Mouse (Mus musculus): ENCODE results near the gene Akap8. TPM values are rescaled to one million over a fixed set of nuclear protein-coding genes. Genes with fewer than 3 reads are reported as not detected.

Akap8 gene
- polyA plus RNA-seq, 1 experiment from 2014 or later = 51.6 TPM

DNA sequence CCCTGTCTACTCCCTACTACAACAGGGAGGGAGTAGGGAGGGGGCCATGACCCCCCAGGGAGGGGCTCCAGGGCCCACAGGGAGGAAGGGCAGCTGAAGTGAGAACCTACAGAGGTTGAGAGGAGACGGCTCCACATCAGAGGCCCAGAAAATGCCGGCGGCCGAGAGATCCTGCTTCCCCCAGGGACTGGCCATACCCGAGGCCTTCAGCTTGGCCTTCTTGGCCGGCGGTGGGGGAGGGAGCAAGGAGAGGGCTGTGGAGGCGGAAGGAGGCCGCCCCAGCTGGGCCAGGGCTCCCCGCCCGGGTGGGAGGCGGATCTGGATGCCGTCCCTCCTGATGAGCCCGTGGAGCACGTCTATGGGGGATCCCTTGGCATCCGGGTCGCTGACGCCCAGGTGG, 38.9 kb upstream of the Akap8 start:
- H3K36me3 ChIP-seq (ENCODE audit: control insufficient read depth, insufficient read depth, low read length) = peaks cover 77% of the 10 kb centered on the region
- no peak overlapping the region for H3K4me2 ChIP-seq (ENCODE audit: low read length)
- H3K4me3 ChIP-seq (replicated peaks; ENCODE audit: low read depth, low read length) = no peak overlapping the region
- H3K27me3 ChIP-seq (ENCODE audit: control insufficient read depth, insufficient read depth, low read length) = no peaks in the 10 kb centered on the region
- H3K9ac ChIP-seq (replicated peaks; ENCODE audit: low read length) = no peak overlapping the region
- no peak for DNase-seq
- H3K9me3 ChIP-seq (ENCODE audit: control insufficient read depth, low read length) = no peaks in the 10 kb centered on the region
- no peak for ATAC-seq (ENCODE audit: low FRiP score, low TSS enrichment)
- H3K4me1 ChIP-seq (ENCODE audit: control insufficient read depth, insufficient read depth, low read length) = peaks cover 13% of the 10 kb centered on the region
- H3K27ac ChIP-seq (replicated peaks; ENCODE audit: low read depth, low read length) = no peak overlapping the region
- 85% methylated on average over 18 of the region's 18 CpGs for WGBS

DNA sequence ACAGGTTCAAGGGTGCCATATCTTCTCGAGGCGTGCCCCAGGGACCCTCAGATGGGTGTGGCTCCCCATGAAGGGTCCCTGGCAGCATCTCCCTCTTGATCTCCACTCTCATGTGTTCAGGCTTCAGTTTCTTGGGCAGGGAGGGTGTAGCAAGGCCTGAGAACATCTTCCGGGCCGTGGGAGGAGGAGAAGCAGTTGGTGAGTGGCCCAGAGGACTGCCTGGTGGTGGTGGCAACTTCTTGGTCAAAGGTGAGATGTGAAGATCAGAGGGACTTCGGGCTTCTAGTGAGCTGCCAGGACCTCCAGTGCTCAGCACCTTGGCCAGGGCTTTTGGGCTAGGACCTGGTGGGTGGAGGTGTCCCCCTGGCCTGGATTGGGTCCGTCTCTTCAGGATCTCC, 37.9 kb upstream of the Akap8 start:
- Histone ChIP-seq H3K9ac (replicated peaks; ENCODE audit: low read length) (no peak overlapping the region), H3K4me2 (ENCODE audit: low read length) (no peak overlapping the region), H3K36me3 (ENCODE audit: control insufficient read depth, insufficient read depth, low read length) (peaks cover 87% of the 10 kb centered on the region), H3K4me3 (replicated peaks; ENCODE audit: low read depth, low read length) (no peak overlapping the region), H3K4me1 (ENCODE audit: control insufficient read depth, insufficient read depth, low read length) (peaks cover 10% of the 10 kb centered on the region), H3K27me3 (ENCODE audit: control insufficient read depth, insufficient read depth, low read length) (no peaks in the 10 kb centered on the region), H3K9me3 (ENCODE audit: control insufficient read depth, low read length) (no peaks in the 10 kb centered on the region), H3K27ac (replicated peaks; ENCODE audit: low read depth, low read length) (no peak overlapping the region)
- DNase-seq = no peak
- ATAC-seq (ENCODE audit: low FRiP score, low TSS enrichment) = no peak
- 98% methylated on average over 6 of the region's 6 CpGs for WGBS

DNA sequence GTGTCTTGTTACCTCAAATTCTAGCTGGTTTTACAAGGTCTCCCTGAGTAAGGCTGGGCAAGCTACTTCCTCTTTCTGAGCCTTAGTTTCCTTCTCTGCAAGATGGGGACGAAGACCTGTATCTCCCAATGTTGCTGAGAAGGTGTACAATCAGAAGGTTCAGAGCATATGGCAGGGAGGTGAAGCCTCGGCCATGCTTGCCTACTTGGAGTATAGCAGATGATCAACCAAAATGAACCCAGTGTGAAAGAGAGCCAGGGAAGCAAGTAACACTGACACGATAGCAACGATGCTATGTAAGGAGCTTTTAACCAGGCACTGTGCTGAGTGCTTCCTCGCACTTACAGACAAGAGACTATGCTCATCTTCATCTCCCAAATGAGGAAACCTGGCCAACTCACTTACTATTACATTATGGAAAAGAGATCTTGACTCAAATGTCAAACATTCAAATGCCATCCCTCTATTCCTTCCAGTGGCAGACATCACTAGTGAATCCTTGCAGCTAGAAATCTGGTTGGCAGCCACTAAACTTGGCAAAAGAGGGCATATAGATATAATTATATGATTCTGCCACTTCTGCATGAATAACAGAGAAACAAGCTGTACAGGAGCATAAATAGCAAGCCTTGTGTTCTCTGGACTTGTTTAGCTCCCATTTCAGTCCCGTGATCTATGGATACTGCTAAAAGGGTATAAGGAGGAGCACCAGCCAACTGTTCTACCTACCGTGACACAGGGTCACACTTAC, 37.3 kb upstream of the Akap8 start:
- Histone ChIP-seq H3K27me3 (ENCODE audit: control insufficient read depth, insufficient read depth, low read length) (no peaks in the 10 kb centered on the region), H3K36me3 (ENCODE audit: control insufficient read depth, insufficient read depth, low read length) (peaks cover 87% of the 10 kb centered on the region), H3K9ac (replicated peaks; ENCODE audit: low read length) (no peak overlapping the region), H3K4me1 (ENCODE audit: control insufficient read depth, insufficient read depth, low read length) (peaks cover 9% of the 10 kb centered on the region), H3K4me2 (ENCODE audit: low read length) (no peak overlapping the region), H3K27ac (replicated peaks; ENCODE audit: low read depth, low read length) (no peak overlapping the region), H3K9me3 (ENCODE audit: control insufficient read depth, low read length) (no peaks in the 10 kb centered on the region), H3K4me3 (replicated peaks; ENCODE audit: low read depth, low read length) (no peak overlapping the region)
- 95% methylated on average over 7 of the region's 7 CpGs for WGBS
- ATAC-seq (ENCODE audit: low FRiP score, low TSS enrichment) (no peak), DNase-seq (no peak)

DNA sequence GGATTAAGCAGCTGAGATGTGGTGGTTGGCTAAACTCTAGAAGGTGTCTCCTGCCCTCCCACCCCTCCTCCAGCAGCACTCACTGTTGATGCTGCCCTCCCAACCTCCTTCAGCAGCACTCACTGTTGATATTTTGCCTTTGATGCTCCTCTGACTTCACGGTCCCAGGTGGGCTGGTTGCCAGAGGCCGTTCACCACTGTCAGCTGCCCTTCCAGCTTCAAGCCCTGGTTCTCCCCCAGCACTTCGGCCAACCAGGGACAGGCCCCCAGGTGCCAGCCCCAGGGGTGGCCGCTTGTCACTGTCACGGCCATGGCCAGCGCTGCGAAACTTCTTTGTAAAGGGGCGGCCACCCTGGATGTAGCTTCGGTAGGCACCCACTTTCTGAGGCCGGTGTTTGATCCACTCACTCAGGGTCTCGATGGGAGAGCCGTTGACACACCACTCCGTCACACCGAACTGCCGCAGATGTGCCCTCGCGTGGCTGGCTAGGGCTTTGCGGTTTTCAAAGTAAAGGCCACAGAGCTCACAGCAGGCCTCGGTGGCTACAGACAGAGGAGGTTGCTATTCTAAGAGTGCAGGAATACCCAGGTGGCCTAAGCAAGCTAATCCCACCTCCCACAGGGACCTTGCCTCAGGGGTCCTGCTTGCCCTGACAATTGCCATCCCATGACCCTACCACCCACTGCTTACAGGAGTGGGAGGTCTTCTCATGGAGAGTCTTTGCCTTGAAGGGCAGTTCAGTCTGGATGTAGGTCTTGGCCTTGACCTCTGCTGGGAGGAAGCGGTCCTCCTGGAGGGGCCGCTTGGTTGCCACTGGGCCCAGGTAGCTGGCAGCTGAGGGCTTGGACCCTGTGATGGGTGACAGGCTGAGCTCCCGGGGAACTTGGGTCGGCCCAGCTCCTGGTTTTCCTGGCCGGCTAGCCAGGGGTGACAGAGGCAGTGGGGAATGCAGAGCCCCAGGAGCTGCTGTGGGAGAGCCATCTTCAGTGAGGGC, 36.0 kb upstream of the Akap8 start:
- DNase-seq (no peak), ATAC-seq (ENCODE audit: low FRiP score, low TSS enrichment) (no peak)
- Histone ChIP-seq H3K4me2 (ENCODE audit: low read length) (no peak overlapping the region), H3K9me3 (ENCODE audit: control insufficient read depth, low read length) (no peaks in the 10 kb centered on the region), H3K4me3 (replicated peaks; ENCODE audit: low read depth, low read length) (no peak overlapping the region), H3K27ac (replicated peaks; ENCODE audit: low read depth, low read length) (no peak overlapping the region), H3K36me3 (ENCODE audit: control insufficient read depth, insufficient read depth, low read length) (peaks cover 80% of the 10 kb centered on the region), H3K9ac (replicated peaks; ENCODE audit: low read length) (no peak overlapping the region), H3K4me1 (ENCODE audit: control insufficient read depth, insufficient read depth, low read length) (no peaks in the 10 kb centered on the region), H3K27me3 (ENCODE audit: control insufficient read depth, insufficient read depth, low read length) (no peaks in the 10 kb centered on the region)
- 78% methylated on average over 24 of the region's 24 CpGs for WGBS

DNA sequence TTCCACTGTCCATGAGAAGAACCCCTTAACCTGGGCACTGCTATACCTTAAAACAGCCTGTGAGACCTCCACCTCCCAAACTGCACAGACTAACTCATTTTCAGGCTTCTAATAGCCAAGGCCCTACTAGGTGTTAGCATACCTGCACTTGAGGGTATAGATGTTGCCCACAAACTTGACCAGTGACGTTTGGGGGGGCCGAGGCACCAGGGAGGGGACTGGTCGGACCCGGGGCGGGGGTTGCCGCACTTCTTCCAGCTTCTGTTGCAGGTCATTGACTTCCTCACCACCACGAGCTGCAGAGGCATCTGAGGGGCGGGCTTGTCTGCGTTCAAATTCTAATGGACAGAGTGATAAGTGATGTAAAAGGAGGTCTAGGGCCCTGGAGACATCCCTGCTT, 35.2 kb upstream of the Akap8 start:
- H3K9ac ChIP-seq (replicated peaks; ENCODE audit: low read length) = no peak overlapping the region
- H3K36me3 ChIP-seq (ENCODE audit: control insufficient read depth, insufficient read depth, low read length) = peaks cover 73% of the 10 kb centered on the region
- WGBS = 86% methylated on average over 9 of the region's 9 CpGs
- ATAC-seq (ENCODE audit: low FRiP score, low TSS enrichment) (no peak), DNase-seq (no peak)
- H3K4me3 ChIP-seq (replicated peaks; ENCODE audit: low read depth, low read length) = no peak overlapping the region
- H3K9me3 ChIP-seq (ENCODE audit: control insufficient read depth, low read length) = no peaks in the 10 kb centered on the region
- H3K4me2 ChIP-seq (ENCODE audit: low read length) = no peak overlapping the region
- no peak overlapping the region for H3K27ac ChIP-seq (replicated peaks; ENCODE audit: low read depth, low read length)
- no peaks in the 10 kb centered on the region for H3K27me3 ChIP-seq (ENCODE audit: control insufficient read depth, insufficient read depth, low read length)
- H3K4me1 ChIP-seq (ENCODE audit: control insufficient read depth, insufficient read depth, low read length) = no peaks in the 10 kb centered on the region

DNA sequence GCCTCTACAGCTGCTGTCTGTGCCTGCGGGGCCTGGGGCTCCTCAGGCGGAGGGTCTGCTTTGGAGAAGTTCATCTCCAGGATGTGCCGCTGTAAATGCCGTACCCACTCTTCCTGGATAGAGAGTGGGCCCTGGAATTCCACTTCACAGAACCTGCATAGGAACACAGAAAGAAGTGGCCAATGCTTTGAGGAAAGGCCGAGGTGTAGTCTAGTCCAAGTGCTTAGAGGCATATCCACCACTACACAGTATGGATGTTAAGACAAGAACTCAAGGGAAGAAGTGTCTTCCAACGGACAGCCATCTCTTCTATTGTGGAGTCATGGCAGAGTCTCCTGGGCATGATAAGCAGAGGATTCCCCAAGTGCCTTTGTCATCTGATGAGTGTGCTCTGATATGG, 34.0 kb upstream of the Akap8 start:
- ATAC-seq (ENCODE audit: low FRiP score, low TSS enrichment) (no peak), DNase-seq (no peak)
- Histone ChIP-seq H3K9ac (replicated peaks; ENCODE audit: low read length) (no peak overlapping the region), H3K9me3 (ENCODE audit: control insufficient read depth, low read length) (no peaks in the 10 kb centered on the region), H3K4me2 (ENCODE audit: low read length) (no peak overlapping the region), H3K4me3 (replicated peaks; ENCODE audit: low read depth, low read length) (no peak overlapping the region), H3K36me3 (ENCODE audit: control insufficient read depth, insufficient read depth, low read length) (peaks cover 60% of the 10 kb centered on the region), H3K4me1 (ENCODE audit: control insufficient read depth, insufficient read depth, low read length) (0 out of 2 replicates have a peak, but pooled peaks cover 4% of the 10 kb centered on the region), H3K27me3 (ENCODE audit: control insufficient read depth, insufficient read depth, low read length) (no peaks in the 10 kb centered on the region), H3K27ac (replicated peaks; ENCODE audit: low read depth, low read length) (peak overlapping the region; percentile 61; the same call in 1 of the 2 replicates)
- 91% methylated on average over 6 of the region's 6 CpGs for WGBS

DNA sequence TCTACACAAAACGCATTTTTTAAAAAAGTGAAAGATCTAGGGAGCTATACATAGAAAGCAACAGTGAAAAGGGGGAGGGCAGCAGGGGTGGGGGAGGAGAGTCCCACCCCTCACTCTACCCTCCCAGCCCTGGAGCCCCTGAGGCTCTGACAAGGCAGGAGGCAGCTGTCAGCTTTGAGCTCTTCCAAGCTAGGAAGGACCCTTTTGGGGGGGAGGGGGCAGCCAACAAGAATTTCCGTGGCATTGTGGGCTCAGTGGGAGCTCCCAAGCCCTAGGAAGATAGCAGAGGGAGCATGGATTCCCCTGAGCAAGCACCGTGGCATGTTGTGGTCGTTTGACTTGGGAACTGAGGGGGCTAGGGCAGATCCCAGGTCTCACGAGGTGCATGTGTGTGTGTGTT, 33.2 kb upstream of the Akap8 start:
- Histone ChIP-seq H3K9ac (replicated peaks; ENCODE audit: low read length) (no peak overlapping the region), H3K36me3 (ENCODE audit: control insufficient read depth, insufficient read depth, low read length) (peaks cover 52% of the 10 kb centered on the region)
- peak; percentile 36 for DNase-seq

DNA sequence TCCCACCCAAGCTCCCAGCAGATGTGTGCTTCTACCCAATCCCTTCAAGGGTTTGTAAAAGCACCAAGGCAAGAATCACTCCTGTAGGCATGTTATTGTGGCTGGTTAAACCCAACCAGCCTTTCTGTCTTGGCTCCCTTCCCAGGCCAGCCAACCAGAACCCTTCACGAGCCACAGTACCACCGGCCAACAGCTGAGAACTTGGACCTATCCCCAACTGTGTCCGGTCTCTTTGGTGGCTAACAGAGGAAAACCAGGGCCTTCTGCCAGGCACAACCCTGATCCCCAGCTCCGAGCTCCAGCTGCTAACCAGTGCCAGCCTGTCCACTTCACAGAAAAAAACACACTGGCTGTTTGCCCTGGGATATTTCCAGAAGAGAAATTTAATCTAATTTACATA, 32.7 kb upstream of the Akap8 start:
- Histone ChIP-seq H3K4me3 (replicated peaks; ENCODE audit: low read depth, low read length) (no peak overlapping the region), H3K4me2 (ENCODE audit: low read length) (no peak overlapping the region), H3K9me3 (ENCODE audit: control insufficient read depth, low read length) (no peaks in the 10 kb centered on the region), H3K27ac (replicated peaks; ENCODE audit: low read depth, low read length) (peak overlapping the region; percentile 61), H3K9ac (replicated peaks; ENCODE audit: low read length) (no peak overlapping the region), H3K4me1 (ENCODE audit: control insufficient read depth, insufficient read depth, low read length) (peaks cover 10% of the 10 kb centered on the region), H3K36me3 (ENCODE audit: control insufficient read depth, insufficient read depth, low read length) (peaks cover 47% of the 10 kb centered on the region), H3K27me3 (ENCODE audit: control insufficient read depth, insufficient read depth, low read length) (no peaks in the 10 kb centered on the region)
- DNase-seq (peak; percentile 66), ATAC-seq (ENCODE audit: low FRiP score, low TSS enrichment) (no peak)
- WGBS = 41% methylated on average over 4 of the region's 4 CpGs

More for the DNA sequence above, 33.2 kb upstream of the Akap8 start:
- H3K27ac ChIP-seq (replicated peaks; ENCODE audit: low read depth, low read length) = peak overlapping the region; percentile 61
- peaks cover 8% of the 10 kb centered on the region for H3K4me1 ChIP-seq (ENCODE audit: control insufficient read depth, insufficient read depth, low read length)
- H3K4me2 ChIP-seq (ENCODE audit: low read length) = no peak overlapping the region
- no peak overlapping the region for H3K4me3 ChIP-seq (replicated peaks; ENCODE audit: low read depth, low read length)
- 29% methylated on average over 5 of the region's 5 CpGs for WGBS
- no peak for ATAC-seq (ENCODE audit: low FRiP score, low TSS enrichment)
- H3K9me3 ChIP-seq (ENCODE audit: control insufficient read depth, low read length) = no peaks in the 10 kb centered on the region
- no peaks in the 10 kb centered on the region for H3K27me3 ChIP-seq (ENCODE audit: control insufficient read depth, insufficient read depth, low read length)
